Mouse (Mus musculus): ENCODE data around the gene Supt3.

DNA sequence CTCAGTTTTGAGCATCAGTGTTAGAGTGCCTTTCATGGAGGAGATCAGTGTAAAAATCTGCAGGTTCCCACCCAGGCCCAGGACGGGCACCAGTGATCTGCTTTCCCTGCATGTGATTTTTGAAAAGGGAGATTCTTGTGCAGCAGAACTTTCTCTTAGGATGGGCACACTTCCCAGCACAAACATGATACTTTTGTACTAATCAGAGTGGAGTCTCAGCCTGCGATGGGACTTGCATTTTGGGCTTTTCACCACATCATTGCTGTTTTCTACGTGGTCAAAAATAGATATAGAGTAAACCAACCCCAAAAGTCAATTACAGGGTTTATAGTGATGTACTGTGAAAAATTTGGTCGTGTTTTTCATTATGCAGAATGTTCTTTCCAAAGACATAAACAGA, 65.2 kb downstream of the Supt3 start:
- TF ChIP-seq POLR2A (IDR thresholded peaks at IDR 0.05; ENCODE audit: borderline replicate concordance, extremely low read depth, insufficient read depth, insufficient read length, poor library complexity, severe bottlenecking) (no peak), CTCF (IDR thresholded peaks at IDR 0.05; ENCODE audit: borderline replicate concordance, extremely low read depth, insufficient read depth, insufficient read length) (no peak)
